Mouse (Mus musculus): ENCODE results near the gene Prpf38b.

DNA sequence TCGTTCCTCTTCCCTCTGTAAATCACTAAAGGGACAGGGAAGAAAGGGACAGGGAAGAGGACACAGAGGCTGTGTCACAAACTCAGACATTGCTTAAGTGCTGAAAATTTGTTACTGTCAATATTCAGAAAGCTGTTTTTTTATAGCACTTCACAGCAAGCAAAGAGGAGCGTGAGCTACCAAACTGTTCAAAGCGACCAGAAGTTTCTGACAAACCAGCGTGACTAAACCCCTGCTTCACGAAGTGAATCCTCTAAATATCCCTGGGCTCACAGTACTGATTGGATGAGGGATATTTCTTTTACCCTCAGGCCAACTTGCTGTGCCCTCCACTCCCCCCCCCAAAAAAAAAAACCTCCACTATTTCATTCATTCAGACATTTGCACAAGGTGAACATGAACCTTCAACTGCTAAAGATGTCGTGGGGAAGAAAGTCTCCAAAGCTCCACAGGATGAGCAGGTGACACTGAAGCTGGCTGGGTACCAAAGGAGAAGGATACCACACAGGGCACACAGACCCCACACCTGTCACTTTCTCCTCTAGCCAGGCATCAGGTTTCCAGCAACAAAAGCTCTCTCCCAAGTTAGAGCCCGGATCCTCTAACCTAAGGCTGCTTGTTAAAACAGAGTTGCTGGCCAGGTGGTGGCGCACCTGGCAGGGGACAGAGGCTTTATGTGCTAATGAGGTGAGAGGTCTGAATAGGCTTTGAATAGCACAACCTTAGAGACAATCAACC is 55.0 kb downstream of the Prpf38b start:
- TF ChIP-seq CTCF (IDR thresholded peaks at IDR 0.05; ENCODE audit: low read depth, low read length) = no peak
- TF ChIP-seq POLR2A (IDR thresholded peaks at IDR 0.05; ENCODE audit: borderline replicate concordance, low read depth, low read length) = no peak

Measured in bone marrow macrophage, adult 2 months (primary cell).